Mouse (Mus musculus) layer of hippocampus, adult 2 months (tissue): ENCODE measurements around the gene H2-Ab1. TPM values are rescaled to one million over a fixed set of nuclear protein-coding genes. Genes with fewer than 3 reads are reported as not detected.

Experiments
- DNase-seq, 2 experiments: peaks; one replicate each; pipeline ENCODE4 v3.0.0; 2022; ENCODE audit warnings: low spot score in 2 of 2
- H3K27ac ChIP-seq: fragments of 200-600 bp; 2 replicates; pipeline ENCODE4 v1.8.1; 2022
- H3K4me3 ChIP-seq: fragments of 200-600 bp; 2 replicates; pipeline ENCODE4 v1.8.1; 2022; ENCODE audit warnings: mild to moderate bottlenecking
- CTCF ChIP-seq: fragments of 200-600 bp; conservative IDR thresholded peaks from 2 replicates; pipeline ENCODE4 v1.8.1; 2022; ENCODE audit warnings: antibody characterized with exemption, mild to moderate bottlenecking, moderate library complexity
- total RNA-seq, 2 experiments: library from RNA; stranded (reverse); gene quantifications; 2 replicates each; pipeline ENCODE4 v1.2.3; 2021

Gene H2-Ab1
- total RNA-seq, 2 experiments from 2014 or later, result 1.7 to 1.8 TPM

DNA sequence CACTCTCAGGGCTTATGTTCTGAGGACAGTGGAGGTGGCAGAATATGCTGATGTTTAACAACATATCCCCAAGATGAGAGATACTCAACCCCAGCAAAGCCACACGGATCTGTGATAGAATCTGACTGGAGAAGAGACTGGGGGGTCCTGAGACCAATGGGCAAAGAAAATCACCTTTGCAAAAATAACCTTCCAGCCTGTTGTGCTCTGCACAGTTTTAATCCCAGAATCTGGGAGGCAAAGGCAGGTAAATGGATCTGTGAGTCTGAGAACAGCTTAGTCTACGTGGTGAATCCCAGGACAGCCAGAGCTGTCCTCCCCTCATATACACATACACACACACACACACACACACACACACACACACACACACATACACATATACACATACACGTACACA, 8.1 kb upstream of the H2-Ab1 start:
- H3K27ac ChIP-seq, result no peak overlapping the region
- DNase-seq, result no peak
- H3K4me3 ChIP-seq, result no peak overlapping the region
- no peak for TF ChIP-seq CTCF

DNA sequence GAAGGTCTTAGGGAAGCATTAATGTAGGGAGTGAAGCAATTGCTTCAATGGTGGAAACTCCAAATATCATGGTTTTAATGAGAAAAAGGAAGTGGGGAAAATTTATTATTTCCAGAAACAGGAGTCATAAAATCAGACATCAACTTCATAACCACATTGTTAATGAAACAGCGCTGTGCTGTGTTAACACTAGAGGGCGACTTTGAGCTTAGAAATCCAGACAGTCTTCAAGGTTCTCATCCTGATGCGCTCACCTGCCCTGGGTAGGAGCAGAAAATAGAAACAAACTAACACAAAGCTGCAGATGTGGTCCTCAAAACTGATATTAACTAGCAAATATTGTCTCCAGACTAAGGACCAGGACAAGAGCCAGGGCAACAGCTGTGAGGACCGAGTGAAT, 7.6 kb upstream of the H2-Ab1 start:
- DNase-seq, result peak in 1 of 2 experiments; percentile 48
- H3K27ac ChIP-seq, result no peak overlapping the region
- no peak overlapping the region for H3K4me3 ChIP-seq
- TF ChIP-seq CTCF, result peak; percentile 93

DNA sequence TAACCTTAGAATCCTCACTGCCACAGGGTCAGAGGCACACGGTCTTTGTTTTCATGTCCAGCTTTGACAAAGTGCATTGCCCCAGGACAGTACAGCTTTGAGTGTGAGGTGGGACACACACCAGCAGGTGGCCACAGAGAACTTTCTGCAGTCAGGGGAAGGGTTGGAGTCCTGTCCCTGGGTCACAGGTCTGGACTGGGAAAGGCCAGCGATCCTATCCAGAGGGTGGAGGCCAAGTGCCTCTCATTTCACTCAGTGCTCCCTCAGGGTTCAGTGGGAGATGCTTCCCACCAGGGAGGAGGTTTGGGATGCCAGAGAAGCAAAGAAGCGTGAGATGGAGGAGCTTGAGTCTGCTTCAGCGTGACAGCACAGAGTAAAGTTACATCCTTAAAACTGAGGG, 5.8 kb upstream of the H2-Ab1 start:
- peak; percentile 44 for TF ChIP-seq CTCF
- Histone ChIP-seq H3K27ac (no peak overlapping the region), H3K4me3 (no peak overlapping the region)
- no peak for DNase-seq

DNA sequence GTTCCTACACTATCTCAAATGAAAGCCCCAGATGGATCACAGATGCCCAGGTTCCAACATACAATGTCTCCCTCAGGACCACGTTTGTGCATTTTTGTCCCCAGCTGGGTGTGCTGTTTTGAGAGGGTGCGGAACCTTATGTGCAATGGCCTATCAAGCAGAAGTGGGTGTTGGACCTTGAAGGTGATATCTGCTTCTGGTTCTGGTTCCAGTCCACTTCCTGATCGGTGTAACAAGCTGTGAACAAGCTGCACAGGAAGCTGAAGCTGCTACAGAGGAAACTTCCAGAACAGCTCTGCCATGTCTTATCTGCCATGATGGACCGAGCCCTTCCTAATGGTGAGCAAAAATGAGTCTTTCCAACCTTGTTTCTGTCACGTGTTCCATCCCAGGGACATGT, 988 bp upstream of the H2-Ab1 start:
- DNase-seq, result no peak
- no peak overlapping the region for H3K4me3 ChIP-seq
- TF ChIP-seq CTCF, result no peak
- no peak overlapping the region for H3K27ac ChIP-seq

DNA sequence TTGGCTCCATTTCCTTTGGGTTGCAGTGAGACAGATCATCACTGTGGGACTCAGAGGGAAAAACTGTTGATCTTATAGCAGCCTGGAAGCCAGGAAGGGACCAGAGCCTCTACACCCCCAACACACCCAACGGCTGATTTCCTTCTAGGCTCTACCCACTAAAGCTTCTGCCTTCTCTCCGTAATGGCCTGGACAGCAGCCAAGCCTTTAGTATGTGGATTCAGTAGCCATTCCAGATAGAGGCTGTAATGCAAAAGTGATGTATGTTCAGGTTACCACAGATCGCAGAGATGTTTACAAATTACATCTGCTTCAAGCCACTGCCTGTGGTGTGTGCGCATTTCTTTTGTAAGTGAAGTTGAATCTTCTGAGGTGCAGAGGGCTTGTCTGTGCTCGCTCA, 3.1 kb downstream of the H2-Ab1 start:
- no peak overlapping the region for H3K27ac ChIP-seq
- no peak for TF ChIP-seq CTCF
- no peak for DNase-seq
- no peak overlapping the region for H3K4me3 ChIP-seq

DNA sequence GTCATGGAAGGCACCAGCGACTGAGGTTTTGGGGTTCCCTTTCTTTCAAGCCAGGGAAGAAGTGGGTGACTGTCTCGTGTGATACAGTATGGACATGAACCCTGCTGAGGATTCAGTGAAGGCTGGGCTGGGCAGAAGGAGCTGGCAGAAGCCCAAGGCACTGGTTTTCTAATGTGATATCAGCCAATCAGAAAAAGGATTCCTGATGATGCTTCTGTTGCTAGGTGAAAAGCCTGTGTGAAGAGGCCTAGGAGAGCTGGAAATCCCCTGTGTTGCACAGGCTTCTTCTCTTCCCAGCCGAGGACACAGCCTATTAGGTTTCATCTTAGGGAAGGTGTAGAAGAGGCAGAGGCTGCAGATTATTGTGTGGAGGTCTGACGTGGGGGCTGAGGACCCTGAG, 4.0 kb downstream of the H2-Ab1 start:
- no peak for TF ChIP-seq CTCF
- DNase-seq, result peak; percentile 67 to 69
- no peak overlapping the region for H3K27ac ChIP-seq
- H3K4me3 ChIP-seq, result no peak overlapping the region

DNA sequence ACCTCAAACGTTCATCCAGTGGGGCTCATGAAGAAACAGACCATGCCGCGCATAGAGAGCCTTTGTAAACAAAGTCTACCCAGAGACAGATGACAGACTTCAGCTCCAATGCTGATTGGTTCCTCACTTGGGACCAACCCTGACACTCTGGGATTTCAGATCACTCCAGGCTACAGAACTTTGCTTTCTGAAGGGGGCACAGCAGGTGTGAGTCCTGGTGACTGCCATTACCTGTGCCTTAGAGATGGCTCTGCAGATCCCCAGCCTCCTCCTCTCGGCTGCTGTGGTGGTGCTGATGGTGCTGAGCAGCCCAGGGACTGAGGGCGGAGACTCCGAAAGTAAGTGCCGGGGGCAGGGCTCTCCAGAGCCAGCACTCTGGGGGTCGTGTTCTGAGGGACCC, 5.6 kb downstream of the H2-Ab1 start:
- H3K4me3 ChIP-seq, result peak overlapping the region; percentile 56
- no peak overlapping the region for H3K27ac ChIP-seq
- TF ChIP-seq CTCF, result no peak
- peak; percentile 68 to 77 for DNase-seq

DNA sequence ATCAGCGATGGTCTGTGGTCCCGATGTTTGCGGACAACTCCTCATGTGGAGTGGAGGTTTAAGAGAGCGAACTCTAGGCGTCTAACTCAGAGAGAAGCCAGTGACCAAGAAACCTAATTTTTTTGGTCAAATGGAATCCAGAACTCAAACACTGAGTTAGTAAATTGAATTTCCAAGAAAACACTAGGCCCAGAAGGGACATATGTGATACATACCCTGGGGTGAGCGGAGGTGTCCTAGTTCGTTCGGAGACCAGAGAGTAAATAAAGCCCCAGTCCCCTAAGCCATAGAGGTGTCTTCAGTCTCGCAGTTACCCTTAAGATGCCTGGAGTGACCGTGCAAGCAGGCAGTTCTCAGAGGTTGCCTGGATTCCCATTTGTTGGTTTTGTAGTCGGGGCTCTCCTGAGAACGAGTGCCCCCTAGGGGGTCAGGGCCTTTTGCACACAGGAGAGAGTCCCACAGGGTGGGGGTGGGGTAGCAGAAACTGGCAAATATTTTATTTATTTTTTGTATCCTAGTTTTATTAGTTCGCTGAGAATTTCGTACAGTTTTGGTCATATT, 6.4 kb downstream of the H2-Ab1 start:
- H3K4me3 ChIP-seq, result no peak overlapping the region
- peak; percentile 41 for TF ChIP-seq CTCF
- no peak for DNase-seq
- H3K27ac ChIP-seq, result no peak overlapping the region

DNA sequence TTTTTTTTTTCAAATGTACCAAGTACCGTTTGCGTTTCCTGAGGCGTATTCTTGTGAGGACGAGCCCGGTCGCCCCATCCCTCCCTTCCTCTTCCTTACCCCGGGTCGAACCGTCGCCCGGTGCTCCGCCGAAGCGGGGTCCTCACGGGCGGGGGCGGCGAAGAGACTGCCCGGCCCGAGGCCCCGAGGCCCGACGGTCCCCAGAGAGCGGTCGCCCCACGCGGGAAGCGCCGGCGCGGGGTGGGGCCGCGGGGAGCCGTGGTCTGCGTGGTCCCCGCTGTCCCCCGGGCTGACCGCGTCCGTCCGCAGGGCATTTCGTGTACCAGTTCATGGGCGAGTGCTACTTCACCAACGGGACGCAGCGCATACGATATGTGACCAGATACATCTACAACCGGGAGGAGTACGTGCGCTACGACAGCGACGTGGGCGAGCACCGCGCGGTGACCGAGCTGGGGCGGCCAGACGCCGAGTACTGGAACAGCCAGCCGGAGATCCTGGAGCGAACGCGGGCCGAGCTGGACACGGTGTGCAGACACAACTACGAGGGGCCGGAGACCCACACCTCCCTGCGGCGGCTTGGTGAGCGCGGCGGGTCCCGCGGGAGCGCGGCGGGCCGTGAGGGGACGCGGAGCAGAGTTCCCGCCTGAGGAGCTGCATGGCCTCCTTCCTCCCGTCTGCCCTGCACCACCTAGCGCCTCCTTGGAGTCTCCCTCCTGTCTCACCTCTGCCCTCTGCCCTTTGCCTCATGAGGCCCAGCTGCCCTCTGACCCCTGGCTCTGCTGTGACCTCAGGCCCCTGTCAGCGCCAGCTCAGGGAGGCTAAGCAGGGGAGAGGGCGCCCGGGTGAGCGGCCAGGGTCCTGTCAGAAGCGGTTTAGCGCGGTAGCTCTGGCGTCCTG, 7.2 kb downstream of the H2-Ab1 start:
- TF ChIP-seq CTCF, result no peak
- no peak for DNase-seq

DNA sequence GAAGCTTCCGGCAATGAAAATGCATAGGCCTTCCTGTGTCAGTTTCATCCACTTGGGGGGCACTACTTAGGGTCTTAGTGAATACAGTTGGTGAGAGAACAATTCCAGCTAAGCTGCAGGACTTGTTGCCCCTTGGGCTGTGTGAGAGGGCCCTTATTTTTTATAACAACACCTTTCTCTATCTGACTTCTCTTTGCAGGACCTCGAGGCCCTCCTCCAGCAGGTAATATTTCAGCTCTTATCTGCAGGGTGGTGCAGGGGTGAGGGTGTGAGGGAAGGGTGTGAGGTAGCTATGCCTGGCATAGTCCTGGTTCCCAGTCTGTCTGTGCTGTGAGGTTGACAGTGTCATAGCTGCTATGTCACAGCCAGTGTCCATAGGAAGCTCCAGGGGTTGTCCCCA, 10.8 kb downstream of the H2-Ab1 start:
- no peak overlapping the region for H3K27ac ChIP-seq
- no peak for DNase-seq
- no peak for TF ChIP-seq CTCF
- no peak overlapping the region for H3K4me3 ChIP-seq

More for the DNA sequence above, 7.2 kb downstream of the H2-Ab1 start:
- no peak overlapping the region for H3K27ac ChIP-seq
- H3K4me3 ChIP-seq, result peak overlapping the region; percentile 49

DNA sequence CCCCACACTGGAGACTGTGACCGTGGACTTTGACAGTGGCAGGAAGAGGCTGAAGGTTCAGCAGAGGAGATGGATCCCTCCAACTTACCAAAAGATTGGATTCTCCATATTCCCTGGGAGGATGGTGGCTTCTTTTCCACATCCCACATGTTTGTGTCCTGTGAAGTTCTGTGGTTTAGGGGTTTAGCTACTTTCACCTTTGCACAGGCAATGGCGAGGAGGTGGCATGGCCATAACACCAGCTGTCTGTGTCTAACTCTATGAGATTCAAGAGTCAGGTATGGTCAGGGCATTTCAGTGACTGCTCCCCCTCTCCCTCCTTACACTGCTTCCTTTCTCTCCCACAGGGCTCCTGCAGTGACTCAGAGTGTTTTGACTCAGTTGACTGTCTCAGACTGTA, 11.3 kb downstream of the H2-Ab1 start:
- H3K4me3 ChIP-seq, result no peak overlapping the region
- no peak overlapping the region for H3K27ac ChIP-seq
- no peak for DNase-seq
- TF ChIP-seq CTCF, result no peak

DNA sequence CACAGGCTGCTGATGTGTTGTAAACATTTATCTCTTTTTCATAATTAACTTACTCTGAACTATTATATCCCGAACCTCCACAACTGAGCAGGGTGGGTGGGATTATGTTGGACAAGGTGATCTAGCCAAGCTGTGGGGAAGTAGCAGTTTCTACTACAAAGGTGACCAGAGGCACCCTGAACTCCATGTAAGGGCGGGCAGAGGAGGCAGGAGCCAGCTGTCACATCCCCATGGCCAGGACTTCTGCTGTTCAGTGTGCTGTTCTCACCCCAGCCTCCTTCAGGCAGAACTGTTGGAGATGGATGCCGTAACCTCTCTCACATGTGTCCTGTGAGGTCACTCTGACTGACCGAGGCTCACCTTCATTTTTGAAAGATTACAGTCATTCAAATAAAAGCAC, 12.3 kb downstream of the H2-Ab1 start:
- no peak for TF ChIP-seq CTCF
- Histone ChIP-seq H3K27ac (no peak overlapping the region), H3K4me3 (no peak overlapping the region)
- DNase-seq, result no peak

DNA sequence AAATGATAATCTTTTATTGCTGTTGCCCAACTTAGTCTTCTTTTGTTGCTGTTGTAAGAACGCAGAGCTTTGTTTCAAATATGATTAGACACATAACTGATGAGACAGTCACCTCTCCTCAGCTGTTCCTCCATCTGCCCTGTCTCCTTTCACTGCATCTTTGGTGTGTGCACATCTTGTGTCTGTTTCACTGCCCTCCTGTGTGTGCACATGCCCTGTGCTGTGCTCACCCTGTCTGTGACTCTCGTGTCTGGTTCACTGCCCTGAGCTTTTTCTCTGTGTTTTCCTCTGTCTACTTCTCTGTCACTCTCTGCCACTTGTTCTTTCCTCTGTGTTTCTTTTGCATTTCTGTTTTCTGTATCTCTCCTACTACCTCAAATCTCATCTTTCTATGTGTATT, 12.7 kb downstream of the H2-Ab1 start:
- DNase-seq, result no peak
- no peak for TF ChIP-seq CTCF
- no peak overlapping the region for H3K4me3 ChIP-seq
- H3K27ac ChIP-seq, result no peak overlapping the region

DNA sequence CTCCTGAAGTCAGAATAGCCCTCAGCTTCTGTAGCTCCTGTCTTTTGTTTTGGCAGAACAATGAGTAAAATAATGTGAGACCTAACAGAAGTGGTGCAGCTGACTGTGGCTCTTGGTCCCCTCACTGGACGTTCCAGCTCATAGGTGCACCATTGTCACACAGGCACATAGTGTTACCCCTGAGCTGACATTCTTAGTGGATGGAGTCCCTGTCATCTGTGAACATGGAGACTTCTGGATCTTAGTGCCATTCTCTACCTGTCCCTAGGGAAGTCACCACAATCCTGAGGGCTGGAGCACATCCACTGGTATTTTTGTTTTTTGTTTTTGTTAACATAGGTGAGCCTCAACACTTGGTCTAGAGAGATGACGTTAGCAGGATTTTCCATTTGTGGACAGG, 13.5 kb downstream of the H2-Ab1 start:
- no peak for TF ChIP-seq CTCF

More for the DNA sequence above, 13.5 kb downstream of the H2-Ab1 start:
- Histone ChIP-seq H3K4me3 (no peak overlapping the region), H3K27ac (no peak overlapping the region)
- no peak for DNase-seq
